Mouse (Mus musculus): ENCODE data around the gene Hydin.
"Not testable (repeated sequence)": the region's sequence is repeated elsewhere in the genome, so short reads cannot be mapped to it uniquely, and the experiment has no call there.

Hydin gene

DNA sequence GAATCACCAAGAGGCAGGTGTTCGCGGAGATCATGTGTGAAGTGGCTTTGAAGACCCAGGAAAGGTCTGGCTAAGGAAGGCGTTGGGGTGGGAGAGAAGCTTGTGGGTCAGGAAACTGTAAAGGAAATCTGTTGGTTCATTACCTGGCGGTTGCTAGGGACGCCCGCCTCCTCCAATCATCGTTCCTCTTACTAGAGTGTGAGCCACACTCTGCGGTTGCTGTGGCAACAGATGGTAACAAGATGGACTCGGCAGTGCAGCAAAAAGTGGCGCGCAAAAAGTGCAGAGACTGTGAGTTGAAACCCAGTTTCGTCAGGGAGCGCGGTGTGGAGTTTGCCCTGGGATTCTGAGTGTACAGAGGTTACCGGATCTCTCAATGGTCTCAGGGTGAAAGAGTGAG is at the start of gene Hydin:
Gene Hydin (plus strand): TSS at position 237 of the 400 bp plus-strand sequence.
- peak; percentile 26 for DNase-seq (ENCODE audit: low spot score)

- DNase-seq (ENCODE audit: low spot score): no peak
Measured at GRCm38 (mm10) chr8:110217198-110217597, 49.6 kb upstream of the Hydin start.

- peak; percentile 100 for DNase-seq (ENCODE audit: low spot score)
Measured at GRCm38 (mm10) chr8:110217681-110218131, 49.1 kb upstream of the Hydin start.

GRCm38 (mm10) chr8:110218511-110218910 is 48.3 kb upstream of the Hydin start:
- no peak for DNase-seq (ENCODE audit: low spot score)

DNA sequence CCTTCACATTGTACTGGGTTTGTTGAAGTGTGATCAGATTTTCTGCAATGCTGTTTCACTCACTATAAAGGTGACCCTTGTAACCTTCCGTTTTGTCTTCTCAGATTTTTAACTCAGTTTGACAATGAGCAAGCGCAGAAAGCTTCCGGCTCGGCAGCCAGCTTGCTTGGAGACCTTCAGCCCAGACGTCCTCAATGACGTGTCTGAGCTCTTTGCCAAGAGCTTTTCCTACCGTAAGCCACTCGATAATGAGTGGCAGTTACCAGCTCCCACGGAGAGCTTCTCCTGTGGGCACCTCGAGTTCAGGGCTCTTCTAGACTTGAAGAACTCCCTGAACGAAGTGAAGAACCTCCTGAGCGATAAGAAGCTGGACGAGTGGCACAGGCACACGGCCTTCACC is 45.8 kb upstream of the Hydin start:
- DNase-seq (ENCODE audit: low spot score): no peak

- no peak for DNase-seq (ENCODE audit: low spot score)
Measured at GRCm38 (mm10) chr8:110230803-110231202, 36.0 kb upstream of the Hydin start.

DNA sequence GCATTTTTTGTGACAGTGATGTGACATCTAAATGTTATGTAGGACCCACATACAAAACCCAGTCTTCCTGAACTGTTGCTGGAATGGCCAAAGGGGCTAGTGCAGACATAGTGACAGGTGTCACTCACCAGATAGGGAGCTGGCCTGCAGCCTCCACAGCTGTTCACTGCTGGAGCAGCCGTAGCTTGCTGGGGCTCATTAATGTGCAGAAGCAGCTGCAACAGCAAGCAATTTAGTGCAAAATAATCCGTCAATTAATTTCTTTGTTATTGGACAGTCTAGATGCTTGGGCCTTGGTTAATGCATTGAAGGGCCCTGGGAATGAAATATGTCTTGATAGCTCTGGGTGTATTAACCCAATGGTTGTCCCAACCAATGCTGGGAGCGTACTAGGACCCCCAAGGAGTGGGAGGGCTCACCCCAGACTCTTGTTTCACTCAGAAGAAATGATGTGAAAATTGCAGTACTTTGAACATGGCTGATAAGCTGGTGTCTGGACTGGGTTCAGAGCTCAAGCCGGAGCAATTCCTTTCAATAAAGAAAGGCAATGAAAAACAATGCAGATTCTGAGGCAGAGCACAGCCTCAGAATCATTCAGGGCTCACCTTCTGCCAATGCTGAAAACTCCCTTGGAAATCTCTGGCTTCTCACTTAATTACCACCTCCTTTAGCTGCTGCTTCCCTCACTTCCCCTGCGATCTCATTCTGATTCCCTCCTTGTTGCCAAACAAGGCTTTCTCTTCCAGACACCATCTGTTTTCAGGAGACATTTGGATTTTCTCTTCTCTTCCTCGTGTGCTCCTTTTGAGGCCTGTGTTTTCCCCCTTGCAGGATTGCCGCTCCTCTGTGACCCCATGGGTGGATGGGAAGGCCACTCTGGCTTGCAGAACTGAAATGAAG is 24.2 kb upstream of the Hydin start:
- no peak for DNase-seq (ENCODE audit: low spot score)

DNA sequence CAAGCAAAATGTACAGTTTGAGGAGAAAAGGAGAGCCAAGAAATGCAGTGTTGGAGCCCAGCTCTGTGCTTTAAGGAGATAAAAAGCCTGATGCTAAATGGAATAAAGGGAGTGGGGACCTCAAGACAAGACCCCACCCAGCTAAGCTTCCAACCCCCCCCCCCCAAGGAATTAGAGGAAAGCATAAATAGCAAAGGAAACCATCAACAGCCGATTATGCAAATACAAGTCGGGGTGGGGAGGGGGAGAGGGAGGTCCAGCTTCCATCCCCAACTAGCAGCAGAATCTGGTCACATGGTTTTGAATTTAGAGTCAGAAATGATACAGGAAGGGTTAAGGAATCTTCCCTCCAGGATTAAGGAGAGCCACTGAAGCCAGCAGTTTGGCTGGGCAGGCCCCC is 22.2 kb upstream of the Hydin start:
- no peak for DNase-seq (ENCODE audit: low spot score)

GRCm38 (mm10) chr8:110247238-110247637 is 19.5 kb upstream of the Hydin start:
- no peak for DNase-seq (ENCODE audit: low spot score)

DNA sequence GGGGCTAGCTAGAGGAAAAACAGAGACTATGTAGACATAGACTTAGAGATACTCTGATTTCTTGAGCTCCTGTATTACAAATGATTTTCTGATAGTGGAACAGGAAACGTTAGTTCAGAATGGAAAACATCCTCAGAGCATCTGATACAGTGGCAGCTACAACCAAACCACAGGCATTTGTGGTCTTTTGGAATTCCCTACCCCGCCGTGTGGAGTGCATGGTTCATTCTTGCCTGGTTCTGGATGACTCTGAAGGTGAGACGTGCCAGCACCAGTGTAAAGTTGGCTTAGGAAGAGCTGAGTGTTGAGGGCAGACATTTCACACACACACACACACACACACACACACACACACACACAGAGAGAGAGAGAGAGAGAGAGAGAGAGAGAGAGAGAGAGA is 12.8 kb upstream of the Hydin start:
- no peak for DNase-seq (ENCODE audit: low spot score)

DNA sequence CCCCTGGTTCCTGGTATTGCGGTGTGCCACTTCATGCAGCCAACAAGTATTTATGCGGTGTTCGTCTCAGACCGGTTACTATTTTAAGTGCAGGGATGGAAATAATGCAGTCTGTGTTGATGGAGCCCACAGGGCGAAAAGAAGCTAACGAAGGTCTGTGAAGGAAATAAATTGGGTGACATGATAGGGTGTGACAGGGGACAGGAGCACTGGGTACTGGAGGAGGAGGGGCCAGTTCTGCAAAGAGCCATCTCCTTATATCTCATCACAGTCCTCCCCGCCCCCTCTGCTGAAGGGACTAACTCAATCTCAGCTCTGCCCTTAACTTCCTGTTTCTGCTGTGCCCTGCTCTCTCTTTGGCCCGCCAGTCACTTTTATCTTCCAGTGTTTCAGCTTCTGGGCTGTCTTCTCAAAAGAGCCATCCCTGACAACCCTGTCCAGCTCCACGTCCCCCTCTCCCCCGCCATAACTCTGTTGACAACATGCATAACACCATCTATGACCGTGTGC is 926 bp upstream of the Hydin start:
- DNase-seq (ENCODE audit: low spot score): no peak

DNA sequence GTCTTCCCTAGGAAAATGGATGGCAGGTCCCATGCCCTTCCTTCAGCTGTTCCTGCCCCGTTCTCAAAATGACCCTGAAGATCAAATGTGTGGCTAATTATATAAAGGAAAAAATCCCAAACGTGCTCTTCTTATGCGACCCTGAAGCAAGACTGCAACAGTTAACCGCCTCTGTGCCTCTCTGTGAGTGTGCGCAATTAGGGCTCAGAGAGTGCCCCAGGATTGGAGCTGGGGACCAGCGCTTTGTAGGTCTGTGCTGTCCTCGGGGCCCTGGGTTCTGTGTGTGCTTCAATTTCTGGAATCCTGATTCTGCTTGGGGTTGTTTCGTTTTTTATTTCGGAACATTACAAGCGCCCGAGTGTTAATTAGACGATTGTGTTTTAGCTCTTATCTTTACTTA is 491 bp downstream of the Hydin start:
- no peak for DNase-seq (ENCODE audit: low spot score)

GRCm38 (mm10) chr8:110270659-110271058 is 3.9 kb downstream of the Hydin start:
- DNase-seq (ENCODE audit: low spot score): no peak

DNA sequence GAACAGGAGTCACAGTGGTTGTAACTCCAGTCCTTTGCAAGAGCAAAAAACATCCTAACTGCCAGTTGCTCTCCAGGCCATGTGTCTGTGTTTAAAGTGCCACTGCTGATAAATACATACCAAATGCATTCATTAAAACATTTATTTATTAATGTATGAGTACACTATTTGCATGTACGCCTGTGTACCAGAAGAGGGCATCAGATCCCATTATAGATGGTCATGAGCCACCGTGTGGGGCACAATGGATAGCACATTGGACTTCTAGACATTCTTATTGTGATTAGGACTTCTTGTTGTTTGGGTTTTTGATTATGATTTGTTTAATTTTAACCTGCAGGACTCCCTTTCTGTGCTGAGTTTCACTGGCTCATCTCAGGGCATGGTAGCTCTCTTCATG is 6.6 kb downstream of the Hydin start:
- no peak for DNase-seq (ENCODE audit: low spot score)

DNA sequence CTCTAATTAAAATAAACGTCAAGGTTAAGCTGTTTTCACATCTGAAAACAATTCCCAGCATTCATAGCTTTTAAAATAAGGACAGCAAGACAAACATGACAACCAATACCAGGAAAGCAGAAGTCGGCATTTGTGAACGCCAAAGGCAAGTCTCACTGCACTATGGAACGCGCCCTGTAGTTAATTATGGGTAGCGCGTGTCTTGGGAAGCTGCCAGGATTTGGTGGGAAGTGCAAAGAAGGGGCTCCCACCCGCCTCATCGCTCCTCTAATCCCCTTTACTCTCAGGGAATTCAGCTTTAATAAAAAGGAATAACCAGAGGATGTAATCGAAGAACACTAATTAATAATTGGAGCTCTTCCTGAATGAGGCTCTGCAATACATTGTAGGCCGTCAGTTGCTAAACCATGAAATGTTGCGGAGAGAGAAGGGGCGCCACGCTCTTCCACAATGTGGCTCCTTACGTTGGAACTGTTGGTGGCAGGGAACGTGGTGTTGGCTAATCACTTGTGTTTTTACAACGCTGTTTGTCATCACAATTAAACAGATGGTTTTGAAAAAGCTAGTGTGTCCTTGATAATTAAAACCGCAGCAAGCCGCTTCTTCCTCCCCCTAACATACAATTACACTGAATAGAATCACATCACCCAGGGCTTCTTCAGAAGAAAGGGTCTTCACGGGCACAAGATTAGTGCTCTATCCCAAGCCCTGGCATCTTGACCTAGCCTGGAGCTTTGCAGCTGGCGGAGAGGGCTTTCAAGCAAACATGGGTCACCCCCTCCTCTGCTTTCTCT is 8.9 kb downstream of the Hydin start:
- DNase-seq (ENCODE audit: low spot score): no peak

DNA sequence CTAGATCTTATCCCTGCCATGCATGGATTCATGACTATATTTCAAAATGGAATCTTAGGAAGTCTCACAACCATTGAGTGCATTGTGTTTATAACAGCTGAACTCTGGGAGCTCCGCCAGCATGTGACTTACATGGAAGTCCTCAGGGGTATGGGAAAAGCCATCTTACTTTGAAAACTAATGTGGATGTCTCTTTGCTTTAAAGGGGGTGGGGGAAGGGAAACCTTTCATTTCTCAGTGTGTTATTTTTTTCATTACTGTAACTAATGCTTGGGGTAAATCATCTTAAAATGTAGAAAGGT is 9.4 kb downstream of the Hydin start:
- DNase-seq (ENCODE audit: low spot score): no peak

DNA sequence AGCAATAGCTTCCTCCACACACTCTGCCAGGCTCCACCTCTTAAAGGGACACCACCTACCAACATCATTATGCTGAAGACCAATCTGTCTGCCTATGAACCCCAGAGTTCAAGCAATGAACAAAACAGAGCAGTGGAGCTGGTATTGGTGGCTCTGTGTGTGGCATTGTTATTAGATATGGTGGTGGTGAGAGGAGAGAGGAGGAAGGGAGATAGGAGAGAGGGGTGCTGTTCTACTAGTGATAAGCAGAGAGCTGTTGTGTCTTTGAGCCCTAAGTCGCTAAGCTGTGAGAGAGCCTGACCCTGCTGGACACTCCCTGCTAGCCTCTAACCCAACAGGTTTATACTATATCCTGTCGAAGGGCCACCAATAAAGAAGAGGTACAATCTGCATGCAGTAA is 45.9 kb downstream of the Hydin start:
- DNase-seq (ENCODE audit: low spot score): no peak

GRCm38 (mm10) chr8:110315826-110316225 is 49.0 kb downstream of the Hydin start:
- no peak for DNase-seq (ENCODE audit: low spot score)

GRCm38 (mm10) chr8:110319586-110319985 is 52.8 kb downstream of the Hydin start:
- no peak for DNase-seq (ENCODE audit: low spot score)

GRCm38 (mm10) chr8:110321446-110321845 is 54.7 kb downstream of the Hydin start:
- DNase-seq (ENCODE audit: low spot score): no peak

DNA sequence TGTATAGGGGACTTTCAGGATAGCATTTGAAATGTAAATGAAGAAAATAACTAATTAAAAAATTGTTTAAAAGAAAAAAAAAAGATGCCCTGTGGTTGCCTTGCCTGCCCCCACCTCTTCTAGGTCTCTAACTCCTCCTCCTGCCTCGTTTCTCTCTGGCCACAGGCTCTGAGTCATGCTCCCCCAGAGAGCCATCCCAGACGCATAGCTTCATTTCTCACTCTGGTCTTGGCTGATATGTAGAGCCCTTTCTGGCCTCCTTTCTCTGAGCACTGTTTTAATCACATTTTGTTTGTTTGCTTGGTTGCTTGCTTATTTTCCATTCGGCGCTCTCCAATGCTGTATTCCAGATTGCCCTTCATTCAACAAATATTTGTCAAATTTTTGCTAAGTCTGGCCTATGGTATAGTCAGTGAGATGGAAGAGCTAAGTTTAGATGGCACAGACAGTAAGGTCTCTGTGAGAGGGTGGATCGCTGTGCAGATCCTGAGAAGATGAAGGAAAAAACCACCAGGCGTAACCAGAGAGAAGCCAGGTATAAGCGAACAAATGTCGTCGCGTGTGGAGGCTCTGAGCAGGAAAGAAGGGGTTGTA is 57.3 kb downstream of the Hydin start:
- no peak for DNase-seq (ENCODE audit: low spot score)

- DNase-seq (ENCODE audit: low spot score): not testable (repeated sequence)
Measured at GRCm38 (mm10) chr8:110327120-110327519, 60.3 kb downstream of the Hydin start.

DNA sequence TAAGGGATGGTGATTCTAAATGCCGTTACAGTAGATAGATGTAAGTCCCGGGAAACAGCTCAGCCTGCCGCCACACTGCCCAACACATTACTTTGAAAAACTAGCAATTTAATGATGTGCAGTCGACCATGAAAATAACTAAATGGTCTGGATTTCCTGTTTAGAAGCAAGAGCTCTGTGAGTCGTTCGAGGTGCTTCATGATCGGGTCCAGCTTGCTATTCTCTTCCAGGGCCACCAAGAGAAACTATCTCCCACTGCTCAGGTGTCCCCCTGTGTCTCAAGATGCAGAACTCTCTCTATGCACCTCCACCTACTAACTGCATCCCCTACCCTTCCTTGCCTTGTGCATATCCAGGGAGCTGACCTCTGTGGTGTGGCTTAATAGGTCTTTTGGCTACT is 66.6 kb downstream of the Hydin start:
- no peak for DNase-seq (ENCODE audit: low spot score)
